Mouse (Mus musculus) stomach, postnatal 0 days (tissue): ENCODE measurements around the gene Atp6v1fnb.

Experiments
- CTCF ChIP-seq: IDR thresholded peaks from 2 replicates; pipeline ENCODE4 v1.5.1; 2016; ENCODE audit warnings: antibody characterized with exemption, low read depth, mild to moderate bottlenecking, moderate library complexity
- EP300 ChIP-seq: optimal IDR thresholded peaks from 2 replicates; pipeline ENCODE3; 2016; ENCODE audit warnings: antibody characterized with exemption

DNA sequence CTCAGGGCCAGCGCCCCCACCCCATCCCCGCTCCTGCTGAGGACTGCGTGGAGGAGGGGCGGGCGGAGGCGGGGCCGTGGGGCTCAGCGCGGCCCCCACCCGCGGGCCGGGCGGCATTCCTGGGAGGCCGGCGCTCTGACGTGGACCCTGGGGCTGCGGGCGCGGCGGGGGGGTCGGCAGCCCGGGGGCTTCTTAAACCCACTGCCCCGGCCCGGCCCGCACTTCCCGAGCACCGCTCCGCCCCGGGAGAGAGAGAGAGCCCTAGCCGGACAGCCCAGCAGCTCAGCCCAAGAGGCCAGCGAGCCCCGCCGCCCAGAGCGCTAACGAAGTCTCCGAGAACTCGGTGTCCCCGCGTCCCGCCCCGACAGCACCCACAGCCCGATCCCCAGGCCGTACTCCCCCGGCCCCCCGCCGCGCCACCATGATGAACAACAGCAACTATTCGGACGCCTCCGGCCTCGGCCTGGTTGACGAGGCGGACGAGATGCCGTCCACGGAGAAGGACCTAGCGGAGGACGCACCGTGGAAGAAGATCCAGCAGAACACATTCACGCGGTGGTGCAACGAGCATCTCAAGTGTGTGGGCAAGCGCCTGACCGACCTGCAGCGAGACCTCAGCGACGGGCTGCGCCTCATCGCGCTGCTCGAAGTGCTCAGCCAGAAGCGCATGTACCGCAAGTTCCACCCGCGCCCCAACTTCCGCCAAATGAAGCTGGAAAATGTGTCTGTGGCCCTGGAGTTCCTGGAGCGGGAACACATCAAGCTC lies 38.0 kb upstream of the Atp6v1fnb start, which contains the start of gene Flnc:
- TF ChIP-seq CTCF (no peak), EP300 (no peak)
